Mouse (Mus musculus) limb, embryonic 14.5 days (tissue): Measurements from ENCODE around the gene Zfp853. TPM values are rescaled to one million over a fixed set of nuclear protein-coding genes. Genes with fewer than 3 reads are reported as not detected.

Source experiments
- ATAC-seq: fragments of 200-750 bp; cut with Nextera tagmentation; 2 replicates; pipeline ENCODE4 v1.8.0; 2017; ENCODE audit warnings: low read depth, moderate number of reproducible peaks, moderate TSS enrichment; ENCODE audit not compliant: low FRiP score
- DNase-seq: peaks from one replicate; pipeline ENCODE4 v3.0.0-alpha.2; 2015; ENCODE audit warnings: low spot score
- H3K27ac ChIP-seq: fragments of 300-500 bp; sonication (generic); replicated peaks from 2 replicates; pipeline ENCODE4 v1.5.1; 2014; ENCODE audit warnings: low read depth, mild to moderate bottlenecking, low read length, moderate library complexity, mixed read lengths
- H3K27me3 ChIP-seq: fragments of 300-500 bp; sonication (generic); 2 replicates; pipeline ENCODE4 v1.6.1; 2014; ENCODE audit warnings: low read length, mixed read lengths; ENCODE audit not compliant: control insufficient read depth, insufficient read depth
- H3K36me3 ChIP-seq: fragments of 300-500 bp; sonication (generic); 2 replicates; pipeline ENCODE4 v1.6.1; 2014; ENCODE audit warnings: mild to moderate bottlenecking, low read length, moderate library complexity, mixed read lengths; ENCODE audit not compliant: control insufficient read depth, insufficient read depth
- H3K4me1 ChIP-seq: fragments of 300-500 bp; sonication (generic); 2 replicates; pipeline ENCODE4 v1.6.1; 2014; ENCODE audit warnings: antibody characterized with exemption, low read length, mixed read lengths; ENCODE audit not compliant: control insufficient read depth, insufficient read depth
- H3K4me2 ChIP-seq: fragments of 300-500 bp; sonication (generic); replicated peaks from 2 replicates; pipeline ENCODE4 v1.6.1; 2014; ENCODE audit warnings: low read depth, mild to moderate bottlenecking, low read length, moderate library complexity; ENCODE audit not compliant: severe bottlenecking
- H3K4me3 ChIP-seq: fragments of 300-500 bp; sonication (generic); replicated peaks from 2 replicates; pipeline ENCODE4 v1.5.1; 2014; ENCODE audit warnings: low read length
- H3K9ac ChIP-seq: fragments of 300-500 bp; sonication (generic); 2 replicates; pipeline ENCODE4 v1.6.1; 2014; ENCODE audit warnings: mild to moderate bottlenecking, low read depth, low read length, moderate library complexity; ENCODE audit not compliant: severe bottlenecking
- H3K9me3 ChIP-seq: fragments of 300-500 bp; sonication (generic); 2 replicates; pipeline ENCODE4 v1.6.1; 2016; ENCODE audit warnings: low read length; ENCODE audit not compliant: control insufficient read depth
- POLR2A ChIP-seq: fragments of 200-500 bp; IDR thresholded peaks from 2 replicates; pipeline ENCODE4 v1.8.0; 2012; ENCODE audit warnings: inconsistent platforms, mild to moderate bottlenecking, moderate library complexity, borderline replicate concordance; ENCODE audit not compliant: insufficient read depth, insufficient read length; ENCODE audit errors: extremely low read depth
- WGBS: fragments of 180-500 bp; shearing (Covaris S2); extraction: QIAGEN DNeasy Blood & Tissue Kit; methylation state at CpG from one replicate; pipeline ENCODE4 v1.1.7; 2014; 5-methylcytosine and 5-hydroxymethylcytosine counted together
- polyA plus RNA-seq, 2 experiments: library from polyadenylated mRNA; depleted of rRNA in 1 of 2; stranded (reverse) in 1 of 2; unstranded in 1 of 2; fragments of >200 nt; fragmentation: Nextera tagmentation in 1 of 2; extraction: Ambion mirVana in 1 of 2; gene quantifications; 2 replicates each; pipeline versions ENCODE4 v1.2.1 to v1.2.3; 2012 to 2014

The Zfp853 gene
- polyA plus RNA-seq, 2 experiments: 0.26 to 9.1 TPM

DNA sequence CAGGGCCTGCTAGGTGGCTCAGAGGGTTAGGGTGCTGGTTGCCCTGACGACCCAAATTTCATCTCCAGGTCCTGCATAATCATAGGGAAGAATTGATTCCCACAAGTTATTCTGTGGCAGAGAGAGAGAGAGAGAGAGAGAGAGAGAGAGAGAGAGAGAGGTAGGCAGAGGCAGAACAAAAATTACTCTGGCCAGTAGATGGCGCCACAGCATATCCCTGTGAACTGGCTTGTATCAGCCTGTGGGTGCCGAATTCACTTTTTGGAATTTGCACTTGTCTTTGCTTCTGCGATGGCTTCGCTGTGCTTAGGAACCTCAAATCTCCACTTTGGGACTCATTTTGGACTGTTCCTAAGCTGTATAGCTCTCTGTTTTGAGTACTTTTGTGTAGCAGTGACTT is 40.4 kb upstream of the Zfp853 start:
- DNase-seq (peak; percentile 85), ATAC-seq (no peak; the same call in 1 of the 2 replicates)
- Histone ChIP-seq H3K27ac (no peak overlapping the region), H3K36me3 (no peaks in the 10 kb centered on the region), H3K9ac (no peak overlapping the region), H3K9me3 (no peaks in the 10 kb centered on the region), H3K4me1 (peaks cover 6% of the 10 kb centered on the region; the same call in 1 of the 2 replicates), H3K27me3 (no peaks in the 10 kb centered on the region), H3K4me3 (no peak overlapping the region), H3K4me2 (no peak overlapping the region; the same call in 1 of the 2 replicates)
- whole genome bisulfite sequencing: 13% methylated on average over 5 of the region's 5 CpGs
- TF ChIP-seq POLR2A: no peak

DNA sequence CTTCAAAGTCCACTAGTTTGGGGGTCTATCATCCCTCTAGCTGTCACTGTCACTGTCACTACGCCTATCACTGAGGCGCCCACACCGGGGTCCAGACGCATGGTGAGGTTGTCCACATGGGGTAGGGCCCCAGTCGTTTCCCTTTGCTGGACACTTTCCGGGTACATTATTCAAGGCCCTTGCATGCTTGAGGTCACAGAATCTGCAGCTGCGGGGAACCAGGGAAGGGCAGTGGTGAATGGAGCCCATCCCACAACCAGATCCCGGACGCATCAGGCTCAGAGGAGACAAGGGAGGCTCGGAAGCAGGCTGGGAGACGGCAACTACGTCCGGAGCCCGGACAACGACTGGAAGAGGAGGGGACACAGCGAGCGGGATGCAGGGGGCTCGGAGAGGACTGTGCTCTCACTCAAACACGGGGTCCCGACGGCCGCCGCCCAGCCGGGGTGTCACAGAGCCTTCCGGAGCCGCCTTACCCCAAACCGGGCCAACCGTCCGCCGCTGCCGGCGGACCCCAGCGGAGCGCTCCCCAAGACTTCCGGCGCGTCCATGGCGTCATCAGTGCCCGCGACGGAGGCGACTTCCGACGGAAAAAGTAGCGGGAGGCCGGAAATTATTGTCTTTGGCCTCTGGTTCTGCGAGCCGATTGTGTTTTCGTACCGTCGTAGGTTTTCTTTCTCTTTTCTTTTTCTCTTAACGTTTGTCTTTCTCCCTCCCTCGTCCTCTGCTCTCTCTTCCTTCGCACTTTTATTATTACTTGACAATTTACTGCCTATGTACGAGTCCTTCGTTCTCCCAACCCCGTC is 35.5 kb upstream of the Zfp853 start, which contains the start of gene Zdhhc4:
Gene Zdhhc4 (minus strand): TSS at position 567 of the 806 bp plus-strand sequence.
- peak within 1 kb of the TSS; percentile 94 for H3K4me3 ChIP-seq
- peak within 1 kb of the TSS; percentile 80 for H3K4me2 ChIP-seq
- no peaks in the 10 kb centered on the region for H3K9me3 ChIP-seq
- under 1% methylated on average over 54 of the region's 57 CpGs for WGBS
- H3K9ac ChIP-seq: peak within 1 kb of the TSS; percentile 84
- ATAC-seq (peak; percentile 82), DNase-seq (peak; percentile 89)
- H3K27me3 ChIP-seq: no peaks in the 10 kb centered on the region
- peaks cover 12% of the 10 kb centered on the region; the same call in 1 of the 2 replicates for H3K4me1 ChIP-seq
- 0 out of 2 replicates have a peak, but pooled peaks have one; percentile 56 for TF ChIP-seq POLR2A
- peak within 1 kb of the TSS; percentile 49; the same call in 1 of the 2 replicates for H3K27ac ChIP-seq
- peaks cover 32% of the 10 kb centered on the region for H3K36me3 ChIP-seq

DNA sequence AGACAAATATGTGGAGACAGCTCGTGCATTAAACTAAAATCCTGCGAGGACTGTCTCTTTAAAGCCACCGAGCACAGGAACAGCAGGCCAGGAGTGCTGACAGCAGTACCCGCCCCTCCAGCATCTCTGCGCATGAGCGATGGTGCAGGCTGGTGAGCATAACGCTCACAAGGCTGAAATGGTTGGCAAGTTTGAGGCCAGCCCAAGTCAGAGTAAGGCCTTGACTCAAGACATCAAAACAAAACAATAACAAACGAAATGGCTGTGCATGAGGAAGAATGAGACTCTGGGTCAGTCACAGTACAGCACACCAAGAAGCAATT is 23.8 kb upstream of the Zfp853 start:
- H3K36me3 ChIP-seq: peaks cover 64% of the 10 kb centered on the region
- no peak overlapping the region for H3K27ac ChIP-seq
- ATAC-seq (no peak), DNase-seq (no peak)
- no peak for TF ChIP-seq POLR2A
- H3K27me3 ChIP-seq: no peaks in the 10 kb centered on the region
- H3K4me1 ChIP-seq: peaks cover 10% of the 10 kb centered on the region
- H3K4me2 ChIP-seq: no peak overlapping the region
- no peak overlapping the region for H3K4me3 ChIP-seq
- H3K9ac ChIP-seq: no peak overlapping the region
- H3K9me3 ChIP-seq: no peaks in the 10 kb centered on the region
- 89% methylated on average over 8 of the region's 8 CpGs for WGBS

DNA sequence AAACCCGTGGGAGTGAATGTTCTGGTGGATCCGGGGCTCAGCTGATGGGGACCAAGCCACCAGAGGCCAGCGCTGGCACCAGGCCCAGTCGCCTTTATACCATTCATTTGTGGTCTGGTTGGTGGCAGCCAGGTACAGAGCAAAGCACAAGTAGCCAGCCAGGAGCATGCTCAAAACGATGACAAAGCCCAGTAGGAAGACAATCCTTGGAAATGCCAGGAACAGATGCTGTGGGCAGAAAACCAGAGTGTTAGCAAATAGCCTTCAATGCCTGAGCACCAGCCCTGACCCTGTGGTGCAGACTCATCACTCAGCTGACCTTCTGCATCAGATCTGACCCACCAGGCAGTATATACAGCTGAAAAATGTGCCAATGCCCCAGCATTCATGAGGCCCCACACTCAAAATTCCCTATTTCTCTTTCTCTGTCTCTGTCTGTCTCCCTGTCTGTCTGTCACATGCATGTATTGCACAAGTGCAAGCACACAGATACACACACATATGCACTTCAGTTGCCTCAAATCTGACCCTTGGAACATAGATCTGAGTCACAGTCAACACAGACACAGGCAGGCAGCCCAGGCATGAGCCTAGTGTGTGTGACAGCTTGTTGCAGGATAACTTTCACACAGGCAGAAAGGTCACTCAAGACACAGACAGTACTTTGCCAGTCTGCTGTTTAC is 23.3 kb upstream of the Zfp853 start:
- Histone ChIP-seq H3K4me3 (no peak overlapping the region), H3K9me3 (no peaks in the 10 kb centered on the region), H3K27me3 (no peaks in the 10 kb centered on the region), H3K4me1 (peaks cover 10% of the 10 kb centered on the region), H3K4me2 (no peak overlapping the region), H3K9ac (no peak overlapping the region), H3K36me3 (peaks cover 64% of the 10 kb centered on the region), H3K27ac (no peak overlapping the region)
- no peak for TF ChIP-seq POLR2A
- WGBS: 93% methylated on average over 5 of the region's 5 CpGs
- DNase-seq: no peak
- ATAC-seq: no peak

DNA sequence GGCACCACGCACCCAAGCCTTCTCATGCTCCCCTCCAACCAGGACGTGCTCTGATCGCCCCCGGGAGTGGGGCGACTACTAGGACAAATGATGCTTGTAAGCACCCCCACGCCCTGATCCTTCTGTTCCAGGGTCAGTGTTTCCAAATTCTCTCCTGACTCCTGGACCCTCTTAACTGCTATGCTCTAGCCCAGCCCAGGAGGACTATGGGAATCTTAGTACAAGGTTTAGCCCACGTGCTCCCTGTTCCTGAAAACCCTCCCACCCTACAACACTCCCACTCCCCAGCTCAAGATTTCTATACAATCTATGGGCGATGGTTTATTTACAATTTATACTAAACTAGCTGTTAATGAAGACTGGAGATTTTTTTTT is 22.1 kb upstream of the Zfp853 start:
- peak overlapping the region; percentile 88 for H3K4me3 ChIP-seq
- H3K4me2 ChIP-seq: peak overlapping the region; percentile 52
- peak overlapping the region; percentile 93 for H3K9ac ChIP-seq
- ATAC-seq (peak; percentile 35; the same call in 1 of the 2 replicates), DNase-seq (no peak)
- H3K27me3 ChIP-seq: no peaks in the 10 kb centered on the region
- peaks cover 67% of the 10 kb centered on the region for H3K36me3 ChIP-seq
- no peak overlapping the region for H3K27ac ChIP-seq
- H3K9me3 ChIP-seq: no peaks in the 10 kb centered on the region
- WGBS: 16% methylated on average over 8 of the region's 8 CpGs
- no peak for TF ChIP-seq POLR2A
- H3K4me1 ChIP-seq: peaks cover 10% of the 10 kb centered on the region
